Comparison of ENCODE assay signal across 15 mouse cellular contexts in the genomic region with DNA sequence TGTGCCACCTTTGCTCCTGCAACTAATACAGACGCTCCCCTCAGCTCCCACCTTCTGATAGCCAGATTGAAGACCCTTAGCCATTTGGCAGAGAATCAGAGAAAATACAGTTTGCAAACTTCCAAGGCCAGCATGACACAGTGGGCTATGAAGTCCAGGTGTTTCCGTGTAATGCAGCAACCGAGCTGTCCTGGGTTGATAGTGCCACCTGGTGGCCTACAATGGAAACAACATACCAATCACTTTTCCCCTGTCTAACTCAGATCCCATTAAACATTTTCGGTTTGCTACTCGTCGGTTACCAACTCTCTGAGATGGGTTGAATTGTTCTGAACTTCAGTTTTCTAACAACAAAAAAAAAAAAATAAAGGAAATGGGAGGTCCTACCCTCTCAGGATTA. TPM values are rescaled to one million over a fixed set of nuclear protein-coding genes. Genes with fewer than 3 reads are reported as not detected.
A peak's percentile ranks its signal among the peaks of the same experiment; 100 is the strongest.
DNase-seq lines count a peak whose midpoint lies in the region; ATAC-seq and TF ChIP-seq lines count a peak whose summit lies in the region.
"Had no signal": no experiment of that assay in that cellular context is flagged by ENCODE, and none has a peak within 500 bp of the region (broad histone marks: within the 10 kb centered on the region; RNA-seq: fewer than 3 reads in every experiment).

No protein-coding gene starts in this region.

- POLR2A ChIA-PET in Patski (lab: Charles Lee), result no interaction called here

- WGBS in kidney, postnatal 0 days, result 87% methylated on average over 6 of the region's 6 CpGs

- no peak overlapping the region for H3K4me3 ChIP-seq in kidney, postnatal 0 days (replicated peaks; ENCODE audit: low read depth, low read length)
- H3K4me3 ChIP-seq in testis, adult 2 months (ENCODE audit: control insufficient read depth, low read depth, low read length), result no peak overlapping the region
- H3K4me3 ChIP-seq: embryonic facial prominence, embryonic 12.5 days; hindbrain, embryonic 15.5 days had no signal

- no peak overlapping the region for H3K9ac ChIP-seq in kidney, postnatal 0 days (ENCODE audit: low read depth, low read length)
- H3K9ac ChIP-seq: embryonic facial prominence, embryonic 12.5 days; hindbrain, embryonic 15.5 days had no signal

- TF ChIP-seq CTCF in kidney, postnatal 0 days (IDR thresholded peaks at IDR 0.05; ENCODE audit: low read depth), result peak; percentile 34; the same call in 1 of the 2 replicates
- TF ChIP-seq CTCF in testis, adult 2 months (IDR thresholded peaks at IDR 0.05; ENCODE audit: control insufficient read depth, insufficient read depth, insufficient replicate concordance, low read depth, low read length), result peak; percentile 54; the same call in 1 of the 2 replicates
- peak; percentile 55 for TF ChIP-seq CTCF in Patski (IDR thresholded peaks at IDR 0.05)

- H3K4me1 ChIP-seq in kidney, postnatal 0 days (replicated peaks; ENCODE audit: insufficient read depth, low read length), result no peaks in the 10 kb centered on the region
- H3K4me1 ChIP-seq in testis, adult 2 months (ENCODE audit: control insufficient read depth, insufficient read depth, low read length), result no peaks in the 10 kb centered on the region
- H3K4me1 ChIP-seq: embryonic facial prominence, embryonic 12.5 days; hindbrain, embryonic 15.5 days had no signal

- ATAC-seq in kidney, postnatal 0 days (replicated peaks; ENCODE audit: low FRiP score, low read depth), result no peak
- ATAC-seq in Patski, result no peak
- no peak for ATAC-seq in frontal cortex, adult (ENCODE audit: low TSS enrichment)

- DNase-seq in kidney, postnatal 0 days (ENCODE audit: low spot score), result no peak
- no peak for DNase-seq in kidney, adult 8-10 months
- no peak for DNase-seq in testis, postnatal 14 days (ENCODE audit: low spot score)
- no peak for DNase-seq in Patski (ENCODE audit: low read depth, low spot score)
- DNase-seq in right cerebral cortex, postnatal 10 days (ENCODE audit: low spot score in 2 of 2), result no peak
- no peak for DNase-seq in right cerebral cortex, adult 2 months (ENCODE audit: low spot score in 2 of 2)
- DNase-seq: adrenal gland, adult 8-10 months; cerebellum, postnatal 36 days; heart, postnatal 10 days; kidney, postnatal 14 days had no signal

- no peaks in the 10 kb centered on the region for H3K27me3 ChIP-seq in kidney, postnatal 0 days (ENCODE audit: insufficient read depth, low read length)
- H3K27me3 ChIP-seq in testis, adult 2 months (ENCODE audit: control insufficient read depth, insufficient read depth, low read length), result no peaks in the 10 kb centered on the region
- no peaks in the 10 kb centered on the region for H3K27me3 ChIP-seq in Patski
- H3K27me3 ChIP-seq: embryonic facial prominence, embryonic 12.5 days; hindbrain, embryonic 15.5 days had no signal

- no peak for TF ChIP-seq POLR2A in testis, adult 2 months (IDR thresholded peaks at IDR 0.05; ENCODE audit: control insufficient read depth, low read depth, low read length)

- H3K9me3 ChIP-seq in kidney, postnatal 0 days (replicated peaks; ENCODE audit: low read length), result no peaks in the 10 kb centered on the region; the same call in 1 of the 2 replicates
- H3K9me3 ChIP-seq: embryonic facial prominence, embryonic 12.5 days; hindbrain, embryonic 15.5 days had no signal

- no peak overlapping the region for H3K4me2 ChIP-seq in kidney, postnatal 0 days (ENCODE audit: low read length)
- H3K4me2 ChIP-seq: embryonic facial prominence, embryonic 12.5 days; hindbrain, embryonic 15.5 days; midbrain, embryonic 11.5 days had no signal

- no peak overlapping the region for H3K27ac ChIP-seq in kidney, postnatal 0 days
- H3K27ac ChIP-seq in testis, adult 2 months (ENCODE audit: control insufficient read depth, insufficient read depth, low read depth, low read length), result no peak overlapping the region
- H3K27ac ChIP-seq: embryonic facial prominence, embryonic 12.5 days; hindbrain, embryonic 15.5 days had no signal

- H3K36me3 ChIP-seq in kidney, postnatal 0 days (ENCODE audit: insufficient read depth, low read length), result no peaks in the 10 kb centered on the region
- no peaks in the 10 kb centered on the region for H3K36me3 ChIP-seq in testis, adult 2 months (ENCODE audit: control insufficient read depth, insufficient read depth, low read length)
- H3K36me3 ChIP-seq: embryonic facial prominence, embryonic 12.5 days; hindbrain, embryonic 15.5 days had no signal

- CTCF ChIA-PET in Patski (lab: Charles Lee), result no interaction called here

- in situ Hi-C loops in Patski (cut with MboI; ENCODE audit: low pct_unique_long_range_greater_than_20kb), result no loop called here

RNA-seq across cellular contexts. Expression of a gene that starts 59.7 kb away (rescaled TPM):
- polyA plus RNA-seq in kidney, postnatal 0 days (2015; fragmentation: Nextera tagmentation; extraction: Ambion mirVana), result 837 and 1,074 TPM in 2 replicates
- 1,101 and 1,374 TPM in 2 replicates for polyA plus RNA-seq in testis, adult 2 months (2012; rRNA removed)
- polyA plus RNA-seq in Patski (2021), result 1,838 TPM
